Mouse (Mus musculus) forebrain, embryonic 16.5 days (tissue): ENCODE measurements at regions not wholly inside any gene's neighbourhood (a gene's known extent, or its start where the extent isn't known, plus 50 kb on each side); places are given as distances from the start of the nearest gene placed in this dataset.

Experiments
- ATAC-seq: fragments of 200-750 bp; cut with Nextera tagmentation; 2 replicates; pipeline ENCODE4 v1.8.0; 2017; ENCODE audit warnings: mild to moderate bottlenecking, moderate library complexity
- H3K27ac ChIP-seq: fragments of 300-500 bp; sonication (generic); 2 replicates; pipeline ENCODE4 v1.5.1; 2014; ENCODE audit warnings: low read length, control low read depth
- H3K27me3 ChIP-seq: fragments of 300-500 bp; sonication (generic); replicated peaks from 2 replicates; pipeline ENCODE4 v1.6.1; 2014; ENCODE audit warnings: low read length; ENCODE audit not compliant: control insufficient read depth, insufficient read depth
- H3K36me3 ChIP-seq: fragments of 300-500 bp; sonication (generic); 2 replicates; pipeline ENCODE4 v1.6.1; 2014; ENCODE audit not compliant: control insufficient read depth, insufficient read depth
- H3K4me1 ChIP-seq: fragments of 300-500 bp; sonication (generic); replicated peaks from 2 replicates; pipeline ENCODE4 v1.6.1; 2014; ENCODE audit warnings: low read length; ENCODE audit not compliant: control insufficient read depth, insufficient read depth
- H3K4me2 ChIP-seq: fragments of 300-500 bp; sonication (generic); 2 replicates; pipeline ENCODE4 v1.6.1; 2014; ENCODE audit warnings: mild to moderate bottlenecking, low read length, control low read depth
- H3K4me3 ChIP-seq: fragments of 300-500 bp; sonication (generic); replicated peaks from 2 replicates; pipeline ENCODE4 v1.5.1; 2014; ENCODE audit warnings: mild to moderate bottlenecking, low read length, control low read depth
- H3K9ac ChIP-seq: fragments of 300-500 bp; sonication (generic); replicated peaks from 2 replicates; pipeline ENCODE4 v1.6.1; 2014; ENCODE audit warnings: low read depth, low read length, control low read depth
- H3K9me3 ChIP-seq: fragments of 300-500 bp; sonication (generic); 2 replicates; pipeline ENCODE4 v1.6.1; 2016; ENCODE audit warnings: low read length; ENCODE audit not compliant: control insufficient read depth
- WGBS: fragments of 180-500 bp; shearing (Covaris S2); extraction: QIAGEN DNeasy Blood & Tissue Kit; methylation state at CpG from one replicate; pipeline ENCODE4 v1.1.7; 2014; 5-methylcytosine and 5-hydroxymethylcytosine counted together

- H3K9me3 ChIP-seq: no peaks in the 10 kb centered on the region
- no peaks in the 10 kb centered on the region for H3K27me3 ChIP-seq
- no peak for ATAC-seq
- H3K27ac ChIP-seq: no peak overlapping the region
- H3K4me2 ChIP-seq: no peak overlapping the region
- no peak overlapping the region for H3K9ac ChIP-seq
- H3K4me1 ChIP-seq: no peaks in the 10 kb centered on the region
- H3K36me3 ChIP-seq: no peaks in the 10 kb centered on the region
- 76% methylated on average over 3 of the region's 3 CpGs for WGBS
- H3K4me3 ChIP-seq: no peak overlapping the region
Observed at GRCm38 (mm10) chr5:39426053-39426452, 329.2 kb downstream of the Hs3st1 start.

- Histone ChIP-seq H3K4me1 (0 out of 2 replicates have a peak, but pooled peaks cover 2% of the 10 kb centered on the region), H3K4me2 (no peak overlapping the region), H3K9me3 (no peaks in the 10 kb centered on the region), H3K27me3 (no peaks in the 10 kb centered on the region), H3K27ac (no peak overlapping the region), H3K4me3 (no peak overlapping the region), H3K36me3 (no peaks in the 10 kb centered on the region), H3K9ac (no peak overlapping the region)
- ATAC-seq: no peak
- 23% methylated on average over 9 of the region's 9 CpGs for WGBS
Observed at GRCm38 (mm10) chr5:39423720-39424119, 331.6 kb downstream of the Hs3st1 start.

DNA sequence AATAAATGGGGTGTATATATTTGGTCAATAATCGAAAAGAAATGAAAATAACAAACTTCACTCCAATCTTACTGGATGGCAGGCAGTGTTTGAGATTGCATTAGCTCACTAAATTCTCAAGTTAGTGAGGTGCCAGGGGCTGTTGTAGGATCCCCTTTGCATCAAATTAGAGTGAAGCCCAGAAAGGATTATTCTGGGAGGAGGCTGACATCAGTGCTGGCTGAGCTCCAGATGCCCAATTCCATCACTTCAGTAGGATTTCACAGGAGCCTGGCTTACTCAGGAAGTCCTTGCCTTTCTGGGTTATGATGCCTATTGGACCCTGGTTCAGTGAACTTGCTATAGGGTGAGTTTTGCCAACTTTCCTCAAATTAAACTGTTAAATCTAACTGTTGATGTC is 336.5 kb downstream of the Hs3st1 start:
- no peak overlapping the region for H3K27ac ChIP-seq

GRCm38 (mm10) chr5:39417845-39418154 is 337.5 kb downstream of the Hs3st1 start:
- Histone ChIP-seq H3K27me3 (no peaks in the 10 kb centered on the region), H3K4me2 (no peak overlapping the region), H3K4me1 (peaks cover 10% of the 10 kb centered on the region), H3K9me3 (no peaks in the 10 kb centered on the region), H3K36me3 (no peaks in the 10 kb centered on the region), H3K27ac (no peak overlapping the region), H3K9ac (no peak overlapping the region), H3K4me3 (no peak overlapping the region)
- no peak; the same call in 1 of the 2 replicates for ATAC-seq
- 21% methylated on average over 3 of the region's 3 CpGs for whole genome bisulfite sequencing

More for the DNA sequence above, 336.5 kb downstream of the Hs3st1 start:
- Histone ChIP-seq H3K4me3 (no peak overlapping the region), H3K36me3 (no peaks in the 10 kb centered on the region), H3K4me2 (no peak overlapping the region), H3K9me3 (no peaks in the 10 kb centered on the region), H3K27me3 (no peaks in the 10 kb centered on the region), H3K4me1 (peaks cover 10% of the 10 kb centered on the region), H3K9ac (no peak overlapping the region)
- peak; percentile 47 for ATAC-seq
- WGBS: 51% methylated on average over 1 of the region's 1 CpGs

GRCm38 (mm10) chr5:39417121-39417844 is 338.0 kb downstream of the Hs3st1 start:
- WGBS: 24% methylated on average over 11 of the region's 11 CpGs
- Histone ChIP-seq H3K27ac (no peak overlapping the region), H3K4me3 (no peak overlapping the region), H3K4me2 (no peak overlapping the region), H3K4me1 (peaks cover 10% of the 10 kb centered on the region), H3K36me3 (no peaks in the 10 kb centered on the region), H3K9ac (no peak overlapping the region), H3K27me3 (no peaks in the 10 kb centered on the region), H3K9me3 (no peaks in the 10 kb centered on the region)
- peak; percentile 70 for ATAC-seq

DNA sequence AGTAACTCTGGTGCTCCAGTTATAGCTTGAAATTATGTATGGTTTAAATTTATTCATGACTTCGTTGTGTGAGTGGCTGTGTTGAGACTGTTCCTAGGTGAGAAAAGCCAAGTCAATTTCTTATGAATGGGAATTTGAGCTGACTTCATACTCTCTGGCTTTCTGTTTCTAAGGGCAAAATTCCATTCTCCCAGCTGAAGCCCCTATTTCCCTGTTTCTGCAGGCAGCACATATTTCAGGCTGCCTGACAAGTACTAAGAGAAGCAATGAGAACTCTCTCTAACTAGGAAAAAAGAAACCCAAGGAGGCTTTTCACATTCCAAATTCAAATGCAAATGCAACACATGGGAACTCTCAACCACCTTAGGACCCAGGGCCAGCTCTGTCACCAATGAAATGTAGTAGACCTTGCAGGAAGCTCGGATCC is 338.7 kb downstream of the Hs3st1 start:
- Histone ChIP-seq H3K27ac (no peak overlapping the region), H3K9ac (no peak overlapping the region), H3K9me3 (no peaks in the 10 kb centered on the region), H3K27me3 (no peaks in the 10 kb centered on the region), H3K4me2 (no peak overlapping the region), H3K4me3 (no peak overlapping the region), H3K36me3 (no peaks in the 10 kb centered on the region), H3K4me1 (peaks cover 10% of the 10 kb centered on the region)
- peak; percentile 49; the same call in 1 of the 2 replicates for ATAC-seq
- WGBS: 30% methylated on average over 2 of the region's 2 CpGs

GRCm38 (mm10) chr5:39412756-39413155 is 342.5 kb downstream of the Hs3st1 start:
- Histone ChIP-seq H3K36me3 (no peaks in the 10 kb centered on the region), H3K9ac (no peak overlapping the region), H3K4me2 (no peak overlapping the region), H3K27ac (no peak overlapping the region), H3K4me1 (peaks cover 7% of the 10 kb centered on the region), H3K27me3 (no peaks in the 10 kb centered on the region), H3K9me3 (no peaks in the 10 kb centered on the region), H3K4me3 (no peak overlapping the region)
- 61% methylated on average over 5 of the region's 5 CpGs for WGBS
- ATAC-seq: no peak

GRCm38 (mm10) chr5:39390391-39390987 is 364.8 kb downstream of the Hs3st1 start:
- no peaks in the 10 kb centered on the region for H3K27me3 ChIP-seq
- H3K4me1 ChIP-seq: no peaks in the 10 kb centered on the region
- no peaks in the 10 kb centered on the region for H3K36me3 ChIP-seq
- no peak for ATAC-seq
- no peak overlapping the region for H3K27ac ChIP-seq
- H3K4me2 ChIP-seq: no peak overlapping the region
- H3K9me3 ChIP-seq: no peaks in the 10 kb centered on the region
- H3K9ac ChIP-seq: no peak overlapping the region
- H3K4me3 ChIP-seq: no peak overlapping the region

GRCm38 (mm10) chr5:39384410-39384809 is 370.9 kb downstream of the Hs3st1 start:
- no peaks in the 10 kb centered on the region for H3K9me3 ChIP-seq
- H3K27me3 ChIP-seq: no peaks in the 10 kb centered on the region
- H3K4me1 ChIP-seq: no peaks in the 10 kb centered on the region
- no peak overlapping the region for H3K4me2 ChIP-seq
- WGBS: 61% methylated on average over 2 of the region's 2 CpGs
- H3K27ac ChIP-seq: no peak overlapping the region
- no peak overlapping the region for H3K4me3 ChIP-seq
- no peaks in the 10 kb centered on the region for H3K36me3 ChIP-seq
- ATAC-seq: peak; percentile 50
- no peak overlapping the region for H3K9ac ChIP-seq
